Mouse (Mus musculus) yolk sac, embryonic 10.5 days (tissue): ENCODE results near the gene Slc35d3.

ENCODE experiments used
- DNase-seq: peaks from one replicate; pipeline ENCODE4 v3.0.0-alpha.2; 2017; ENCODE audit warnings: low spot score

Gene Slc35d3

GRCm38 (mm10) chr10:19834222-19834621 lies 17.0 kb downstream of the Slc35d3 start:
- no peak for DNase-seq

DNA sequence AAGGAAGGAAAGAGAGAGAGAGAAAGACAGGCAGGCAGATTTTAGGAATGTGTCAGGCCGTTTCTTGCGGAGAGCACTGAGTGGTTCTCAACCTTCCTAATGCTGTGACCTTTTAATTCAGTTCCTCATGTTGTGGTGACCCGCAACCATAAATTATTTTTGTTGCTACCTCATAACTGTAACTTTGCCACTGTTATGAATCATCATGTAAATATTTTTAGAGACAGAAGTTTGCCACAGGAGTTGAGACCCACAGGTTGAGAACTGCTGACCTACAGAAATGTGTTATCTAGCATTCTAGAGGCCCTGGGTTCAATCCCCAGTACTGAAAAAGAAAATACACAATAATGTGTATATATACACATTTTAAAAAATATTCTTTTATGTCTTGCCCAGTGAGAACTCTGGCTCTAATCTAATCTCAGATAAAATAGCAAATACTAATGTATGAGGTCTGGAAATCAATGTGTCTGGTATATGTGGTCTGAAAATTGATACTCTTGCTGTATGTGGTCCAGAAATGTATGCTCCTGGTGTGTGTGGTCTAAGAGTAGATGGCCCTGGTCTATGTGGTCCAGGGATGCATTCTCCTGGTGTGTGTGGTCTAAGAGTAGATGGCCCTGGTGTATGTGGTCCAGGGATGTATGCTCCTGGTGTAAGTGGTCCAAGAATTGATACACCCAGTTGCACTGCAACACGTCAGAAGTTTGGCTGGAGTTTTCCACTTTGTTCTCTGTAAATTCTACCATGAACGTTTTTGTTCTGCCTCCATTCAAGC lies 20.0 kb downstream of the Slc35d3 start:
- no peak for DNase-seq

DNA sequence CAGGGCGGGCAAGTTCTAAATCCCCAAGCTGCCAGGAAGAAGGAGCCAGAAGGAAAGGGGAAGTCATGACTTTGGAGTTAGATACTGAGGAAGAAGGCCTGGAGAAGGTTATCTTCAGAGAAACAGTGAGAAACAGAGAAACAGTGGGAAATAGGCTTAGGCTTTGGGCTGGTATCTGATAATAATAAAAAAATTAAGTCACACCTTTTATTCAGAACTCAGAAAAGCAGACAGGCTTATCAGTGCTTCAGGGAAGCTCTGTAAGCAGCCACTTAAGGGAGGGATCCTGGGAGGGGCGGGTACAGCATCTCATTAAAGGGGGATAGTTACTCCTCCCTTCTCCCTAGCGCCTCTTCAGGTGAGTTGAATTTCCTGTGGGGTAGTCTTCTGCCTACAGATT lies 30.3 kb downstream of the Slc35d3 start:
- DNase-seq = no peak

DNA sequence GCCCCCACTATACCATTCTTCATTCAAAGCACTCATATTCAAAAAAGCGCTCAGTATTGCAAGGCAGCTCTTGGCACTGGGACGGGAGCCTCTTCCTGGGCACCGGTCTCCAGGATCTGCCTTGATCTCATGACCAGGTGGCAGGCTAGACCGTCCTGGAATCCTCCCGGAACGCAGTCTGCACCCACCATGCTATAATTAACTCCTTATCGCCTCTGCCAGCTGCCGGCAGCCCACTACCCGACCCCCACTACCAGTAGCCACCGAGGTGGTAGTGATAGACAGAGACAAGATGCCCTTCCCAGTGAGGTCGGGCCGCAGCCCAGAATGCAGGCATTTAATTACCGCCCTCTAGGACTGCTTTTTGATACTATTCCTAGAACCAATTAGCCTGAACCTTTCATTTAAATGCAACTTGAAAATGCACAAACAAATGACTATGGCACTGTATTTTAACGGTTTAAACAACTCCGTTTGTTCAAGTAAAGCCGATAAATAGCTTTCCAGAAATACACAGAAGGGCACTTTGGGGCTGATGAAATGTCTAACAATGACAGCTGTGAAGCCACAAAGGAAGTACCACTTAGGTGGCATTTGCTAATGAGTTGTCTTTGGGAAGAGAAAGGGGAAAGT lies 32.4 kb downstream of the Slc35d3 start:
- no peak for DNase-seq

DNA sequence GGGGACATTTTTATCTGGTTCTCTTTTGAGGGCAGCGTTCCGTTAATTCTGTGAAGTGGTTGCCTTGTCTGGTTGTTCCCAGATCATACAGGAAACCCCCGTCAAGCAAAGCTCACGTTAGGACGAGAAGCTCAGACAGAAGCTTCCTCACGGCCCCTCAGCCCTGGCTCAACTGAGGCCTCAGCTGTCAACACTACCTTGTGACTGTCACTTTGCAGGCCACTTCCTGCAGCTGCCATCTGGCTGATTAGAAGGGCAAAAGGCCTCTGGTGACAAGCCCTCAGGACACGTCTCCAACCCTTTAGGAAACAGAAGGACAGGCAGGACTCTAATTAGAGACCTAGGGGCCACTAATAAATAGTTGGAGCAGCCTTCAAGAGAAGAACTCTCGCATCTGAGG lies 35.9 kb downstream of the Slc35d3 start:
- DNase-seq = no peak

GRCm38 (mm10) chr10:19811436-19812172 lies 39.7 kb downstream of the Slc35d3 start:
- no peak for DNase-seq

DNA sequence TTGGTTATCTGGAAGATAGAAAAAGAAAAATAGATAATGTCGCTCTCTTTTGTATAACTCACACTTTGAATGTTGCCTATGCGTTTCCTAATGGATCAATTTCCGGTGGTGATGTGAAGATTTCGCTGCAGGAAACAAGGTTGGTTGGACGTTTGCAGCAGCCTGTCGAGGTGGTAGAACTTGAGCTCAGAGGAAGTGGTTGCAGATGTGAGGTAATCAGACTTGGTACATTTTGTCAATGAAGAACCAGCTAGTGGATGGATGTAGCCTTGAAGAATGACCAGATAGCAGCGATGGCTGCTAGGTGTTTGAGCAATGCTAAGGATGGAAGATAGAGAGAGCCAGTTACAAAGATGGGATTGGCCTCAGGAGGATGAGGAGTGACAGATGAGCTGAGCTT lies 46.5 kb downstream of the Slc35d3 start:
- DNase-seq = no peak

GRCm38 (mm10) chr10:19802958-19803357 lies 48.3 kb downstream of the Slc35d3 start:
- DNase-seq = no peak
